Comparison of ENCODE assay signal across 8 mouse cellular contexts in genomic region chr11:100408076-100408834, GRCm38 (mm10). TPM values are rescaled to one million over a fixed set of nuclear protein-coding genes. Genes with fewer than 3 reads are reported as not detected.
DNase-seq lines count a peak whose midpoint lies in the region; ATAC-seq and TF ChIP-seq lines count a peak whose summit lies in the region.

No protein-coding gene starts in this region.

- H3K4me3 ChIP-seq in midbrain, postnatal 0 days (ENCODE audit: low read depth, low read length), result no peak overlapping the region
- no peak overlapping the region for H3K4me3 ChIP-seq in midbrain, embryonic 11.5 days (ENCODE audit: low read depth, low read length)
- no peak overlapping the region for H3K4me3 ChIP-seq in heart, embryonic 11.5 days (ENCODE audit: low read depth, low read length)

- H3K27me3 ChIP-seq in midbrain, postnatal 0 days (ENCODE audit: insufficient read depth, low read length), result no peaks in the 10 kb centered on the region
- H3K27me3 ChIP-seq in midbrain, embryonic 11.5 days (ENCODE audit: control insufficient read depth, insufficient read depth, low read length), result peaks cover under 1% of the 10 kb centered on the region; the same call in 1 of the 2 replicates
- H3K27me3 ChIP-seq in Patski, result no peaks in the 10 kb centered on the region
- no peaks in the 10 kb centered on the region for H3K27me3 ChIP-seq in heart, embryonic 11.5 days (ENCODE audit: control insufficient read depth, insufficient read depth, low read length)

- no peaks in the 10 kb centered on the region for H3K9me3 ChIP-seq in midbrain, postnatal 0 days (ENCODE audit: low read length)
- no peaks in the 10 kb centered on the region for H3K9me3 ChIP-seq in midbrain, embryonic 11.5 days (ENCODE audit: control insufficient read depth, low read length)
- no peaks in the 10 kb centered on the region for H3K9me3 ChIP-seq in heart, embryonic 11.5 days (replicated peaks; ENCODE audit: control insufficient read depth, low read length)

- peak; percentile 61 for DNase-seq in midbrain, postnatal 0 days (ENCODE audit: low spot score)
- DNase-seq in midbrain, embryonic 11.5 days (ENCODE audit: low spot score, missing footprints), result no peak
- no peak for DNase-seq in Patski (ENCODE audit: low read depth, low spot score)
- peak; percentile 83 for DNase-seq in embryo, embryonic 10 days (ENCODE audit: low spot score)
- peak; percentile 45 to 72 for DNase-seq in layer of hippocampus, postnatal 25 days (ENCODE audit: extremely low spot score in 1 of 2, low spot score in 1 of 2)

- H3K4me1 ChIP-seq in midbrain, postnatal 0 days (ENCODE audit: insufficient read depth, low read length), result 0 out of 2 replicates have a peak, but pooled peaks cover 8% of the 10 kb centered on the region
- H3K4me1 ChIP-seq in midbrain, embryonic 11.5 days (ENCODE audit: control insufficient read depth, insufficient read depth, low read length), result no peaks in the 10 kb centered on the region; the same call in 1 of the 2 replicates
- H3K4me1 ChIP-seq in heart, embryonic 11.5 days (ENCODE audit: control insufficient read depth, insufficient read depth, low read length), result peaks cover 29% of the 10 kb centered on the region

- peak; percentile 78 for TF ChIP-seq CTCF in midbrain, postnatal 0 days (IDR thresholded peaks at IDR 0.05)
- TF ChIP-seq CTCF in Patski (IDR thresholded peaks at IDR 0.05), result peak; percentile 92

- peaks cover 9% of the 10 kb centered on the region for H3K36me3 ChIP-seq in midbrain, postnatal 0 days (ENCODE audit: insufficient read depth, low read length)
- H3K36me3 ChIP-seq in midbrain, embryonic 11.5 days (ENCODE audit: control insufficient read depth, insufficient read depth, low read length), result no peaks in the 10 kb centered on the region
- peaks cover 11% of the 10 kb centered on the region for H3K36me3 ChIP-seq in heart, embryonic 11.5 days (ENCODE audit: control insufficient read depth, insufficient read depth, low read length)

- POLR2A ChIA-PET in Patski (lab: Charles Lee), result interaction anchor here (0.6 to 1.1 kb wide), 2 partner anchors 10 to 41 kb away, joined by 3 read pairs; partner anchors contain the start of gene Jup

- H3K4me2 ChIP-seq in midbrain, postnatal 0 days (ENCODE audit: low read depth, low read length, poor library complexity, severe bottlenecking), result no peak overlapping the region
- H3K4me2 ChIP-seq in midbrain, embryonic 11.5 days, result no peak overlapping the region
- no peak overlapping the region for H3K4me2 ChIP-seq in heart, embryonic 11.5 days

- no peak; the same call in 1 of the 2 replicates for ATAC-seq in midbrain, postnatal 0 days (ENCODE audit: low FRiP score)
- ATAC-seq in midbrain, embryonic 11.5 days (ENCODE audit: low FRiP score), result no peak
- no peak for ATAC-seq in Patski
- no peak for ATAC-seq in heart, embryonic 11.5 days (replicated peaks; ENCODE audit: insufficient number of reproducible peaks, low FRiP score, low TSS enrichment)
- peak; percentile 64; the same call in 1 of the 2 replicates for ATAC-seq in monocyte, adult 5-6 weeks (replicated peaks; ENCODE audit: insufficient number of reproducible peaks, low FRiP score, low TSS enrichment, poor library complexity, severe bottlenecking)
- ATAC-seq in erythroid progenitor cell, adult 5-6 weeks (replicated peaks; ENCODE audit: low FRiP score, poor library complexity, severe bottlenecking), result no peak

- H3K27ac ChIP-seq in midbrain, postnatal 0 days (ENCODE audit: low read depth, low read length), result no peak overlapping the region
- H3K27ac ChIP-seq in midbrain, embryonic 11.5 days (ENCODE audit: low read depth, low read length), result no peak overlapping the region
- H3K27ac ChIP-seq in heart, embryonic 11.5 days (ENCODE audit: low read depth, low read length), result 0 out of 2 replicates have a peak overlapping the region, but pooled peaks have one; percentile 2

- in situ Hi-C loops in Patski (cut with MboI; ENCODE audit: low pct_unique_long_range_greater_than_20kb), result loop anchor here (5.0 kb wide), 1 partner anchor 46 kb away; no protein-coding TSS in a partner anchor

- 46% methylated on average over 10 of the region's 10 CpGs for WGBS in midbrain, postnatal 0 days
- whole genome bisulfite sequencing in midbrain, embryonic 11.5 days, result 50% methylated on average over 10 of the region's 10 CpGs
- 37% methylated on average over 10 of the region's 10 CpGs for WGBS in heart, embryonic 11.5 days (ENCODE audit: insufficient replicate concordance)

- CTCF ChIA-PET in Patski (lab: Charles Lee), result interaction anchor here (1.0 to 2.7 kb wide), 8 partner anchors 11 to 49 kb away, joined by 3 to 13 read pairs (median 7); partner anchors contain the start of gene Jup

- no peak overlapping the region for H3K9ac ChIP-seq in midbrain, postnatal 0 days (replicated peaks; ENCODE audit: low read length, poor library complexity, severe bottlenecking)
- H3K9ac ChIP-seq in midbrain, embryonic 11.5 days (ENCODE audit: low read length), result no peak overlapping the region
- H3K9ac ChIP-seq in heart, embryonic 11.5 days (ENCODE audit: low read depth, low read length), result no peak overlapping the region

RNA-seq across cellular contexts. Expression of gene P3h4, which starts 6.4 kb away (rescaled TPM):
- 24.4 and 26.0 TPM in 2 replicates for total RNA-seq in midbrain, postnatal 0 days (2014; rRNA removed)
- 23.4 and 23.7 TPM in 2 replicates for polyA plus RNA-seq in midbrain, postnatal 0 days (2015; fragmentation: Nextera tagmentation; extraction: Ambion mirVana)
- 19.3 and 19.7 TPM in 2 replicates for polyA plus RNA-seq in midbrain, embryonic 11.5 days (2014; fragmentation: Nextera tagmentation; extraction: Ambion mirVana)
- polyA plus RNA-seq in Patski (2021), result 29.1 TPM
- 67.2 and 70.6 TPM in 2 replicates for polyA plus RNA-seq in heart, embryonic 11.5 days (2014; fragmentation: Nextera tagmentation; extraction: Ambion mirVana)
- total RNA-seq in layer of hippocampus, postnatal 25 days (2021), result 1 to 10 TPM; 9.2 to 9.8 TPM
- 0.64 to 5.3 TPM (median 3.1 TPM) in 3 replicates for total RNA-seq in monocyte, adult 5-6 weeks (2017)
- not detected in 2 replicates for total RNA-seq in erythroid progenitor cell, adult 5-6 weeks (2015; ENCODE audit: low replicate concordance)
- total RNA-seq in erythroid progenitor cell, adult 5-6 weeks (2017; ENCODE audit: low replicate concordance), result not detected in 2 replicates

RNA-seq across cellular contexts. Expression of gene Fkbp10, which starts 7.2 kb away (rescaled TPM):
- 29.0 and 33.9 TPM in 2 replicates for total RNA-seq in midbrain, postnatal 0 days (2014; rRNA removed)
- polyA plus RNA-seq in midbrain, postnatal 0 days (2015; fragmentation: Nextera tagmentation; extraction: Ambion mirVana), result 19.9 and 21.8 TPM in 2 replicates
- 33.0 and 36.2 TPM in 2 replicates for polyA plus RNA-seq in midbrain, embryonic 11.5 days (2014; fragmentation: Nextera tagmentation; extraction: Ambion mirVana)
- polyA plus RNA-seq in Patski (2021), result 0.10 TPM
- 89.3 and 107 TPM in 2 replicates for polyA plus RNA-seq in heart, embryonic 11.5 days (2014; fragmentation: Nextera tagmentation; extraction: Ambion mirVana)
- 1 to 10 TPM; 6.8 to 7.4 TPM for total RNA-seq in layer of hippocampus, postnatal 25 days (2021)
- 0.57 to 4.4 TPM (median 2.1 TPM) in 3 replicates for total RNA-seq in monocyte, adult 5-6 weeks (2017)
- not detected in 2 replicates for total RNA-seq in erythroid progenitor cell, adult 5-6 weeks (2015; ENCODE audit: low replicate concordance)
- not detected in 2 replicates for total RNA-seq in erythroid progenitor cell, adult 5-6 weeks (2017; ENCODE audit: low replicate concordance)

RNA-seq across cellular contexts. Expression of gene Jup, which starts 10.7 kb away (rescaled TPM):
- total RNA-seq in midbrain, postnatal 0 days (2014; rRNA removed), result 133 and 156 TPM in 2 replicates
- 69.7 and 75.5 TPM in 2 replicates for polyA plus RNA-seq in midbrain, postnatal 0 days (2015; fragmentation: Nextera tagmentation; extraction: Ambion mirVana)
- 23.5 and 25.2 TPM in 2 replicates for polyA plus RNA-seq in midbrain, embryonic 11.5 days (2014; fragmentation: Nextera tagmentation; extraction: Ambion mirVana)
- 71.6 TPM for polyA plus RNA-seq in Patski (2021)
- polyA plus RNA-seq in heart, embryonic 11.5 days (2014; fragmentation: Nextera tagmentation; extraction: Ambion mirVana), result 72.2 and 80.6 TPM in 2 replicates
- 10 to 100 TPM; 33.2 to 36.2 TPM for total RNA-seq in layer of hippocampus, postnatal 25 days (2021)
- 14.7 to 28.8 TPM (median 21.2 TPM) in 3 replicates for total RNA-seq in monocyte, adult 5-6 weeks (2017)
- total RNA-seq in erythroid progenitor cell, adult 5-6 weeks (2015; ENCODE audit: low replicate concordance), result 7.2 and 10.1 TPM in 2 replicates
- total RNA-seq in erythroid progenitor cell, adult 5-6 weeks (2017; ENCODE audit: low replicate concordance), result 1.9 and 5.5 TPM in 2 replicates

RNA-seq across cellular contexts. Expression of gene Nt5c3b, which starts 33.4 kb away (rescaled TPM):
- total RNA-seq in midbrain, postnatal 0 days (2014; rRNA removed), result 57.2 and 58.5 TPM in 2 replicates
- polyA plus RNA-seq in midbrain, postnatal 0 days (2015; fragmentation: Nextera tagmentation; extraction: Ambion mirVana), result 111 and 113 TPM in 2 replicates
- polyA plus RNA-seq in midbrain, embryonic 11.5 days (2014; fragmentation: Nextera tagmentation; extraction: Ambion mirVana), result 88.9 and 91.6 TPM in 2 replicates
- 59.8 TPM for polyA plus RNA-seq in Patski (2021)
- 98.8 and 111 TPM in 2 replicates for polyA plus RNA-seq in heart, embryonic 11.5 days (2014; fragmentation: Nextera tagmentation; extraction: Ambion mirVana)
- total RNA-seq in layer of hippocampus, postnatal 25 days (2021), result 10 to 100 TPM; 50.2 to 52.4 TPM
- total RNA-seq in monocyte, adult 5-6 weeks (2017), result 8.0 to 38.5 TPM (median 14.4 TPM) in 3 replicates
- total RNA-seq in erythroid progenitor cell, adult 5-6 weeks (2015; ENCODE audit: low replicate concordance), result 2.5 TPM in 2 replicates
- 0.26 TPM in 1 of 2 replicates, not detected in the other for total RNA-seq in erythroid progenitor cell, adult 5-6 weeks (2017; ENCODE audit: low replicate concordance)

RNA-seq across cellular contexts. Expression of gene Klhl10, which starts 33.5 kb away (rescaled TPM):
- 0.22 and 0.61 TPM in 2 replicates for total RNA-seq in midbrain, postnatal 0 days (2014; rRNA removed)
- polyA plus RNA-seq in midbrain, postnatal 0 days (2015; fragmentation: Nextera tagmentation; extraction: Ambion mirVana), result 0.45 and 0.65 TPM in 2 replicates
- polyA plus RNA-seq in midbrain, embryonic 11.5 days (2014; fragmentation: Nextera tagmentation; extraction: Ambion mirVana), result 0.44 and 0.61 TPM in 2 replicates
- polyA plus RNA-seq in Patski (2021), result 0.44 TPM
- 0.28 and 0.83 TPM in 2 replicates for polyA plus RNA-seq in heart, embryonic 11.5 days (2014; fragmentation: Nextera tagmentation; extraction: Ambion mirVana)
- 1 to 10 TPM; 1.1 to 1.6 TPM for total RNA-seq in layer of hippocampus, postnatal 25 days (2021)
- total RNA-seq in monocyte, adult 5-6 weeks (2017), result 0.97 TPM in 1 of 3 replicates, not detected in the others
- not detected in 2 replicates for total RNA-seq in erythroid progenitor cell, adult 5-6 weeks (2015; ENCODE audit: low replicate concordance)
- not detected in 2 replicates for total RNA-seq in erythroid progenitor cell, adult 5-6 weeks (2017; ENCODE audit: low replicate concordance)

Comparison
In these comparisons a context has a peak if more than half of its experiments do, and no peak if none do; other contexts are left out.
1. DNase-seq: peak in midbrain, postnatal 0 days (single experiment), embryo, embryonic 10 days (single experiment) and layer of hippocampus, postnatal 25 days (2 of 2); none in midbrain, embryonic 11.5 days (single experiment) and Patski (single experiment).